Mouse (Mus musculus) megakaryocyte, embryonic 14.5 days (primary cell): ENCODE results near the gene Foxo6.

Experiments
- FLI1 ChIP-seq: IDR thresholded peaks from 2 replicates; pipeline ENCODE4 v1.6.1; 2012; ENCODE audit warnings: low read length, inconsistent platforms, mixed read lengths
- GATA1 ChIP-seq: IDR thresholded peaks from 3 replicates; pipeline ENCODE4 v1.6.1; 2012; ENCODE audit warnings: mixed read lengths, low read length, inconsistent platforms, borderline replicate concordance

DNA sequence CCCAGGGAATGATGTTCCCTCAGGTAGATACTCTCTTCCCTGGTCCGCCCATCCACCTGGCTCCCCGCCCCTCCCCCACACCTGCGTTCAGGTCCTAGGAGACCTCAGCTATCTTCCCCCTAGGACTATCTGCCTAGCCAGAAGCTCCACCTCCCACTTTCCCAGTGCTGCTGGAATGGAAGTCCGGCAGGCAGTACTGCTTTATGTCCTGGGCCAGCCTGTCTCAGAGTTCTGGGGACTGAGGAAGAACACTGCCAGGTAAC lies 16.3 kb downstream of the Foxo6 start:
- TF ChIP-seq GATA1 (no peak), FLI1 (no peak)
